Mouse (Mus musculus): ENCODE measurements around the gene Defb23. TPM values are rescaled to one million over a fixed set of nuclear protein-coding genes. Genes with fewer than 3 reads are reported as not detected.
A peak's percentile ranks its signal among the peaks of the same experiment; 100 is the strongest.
"Not testable (repeated sequence)": the region's sequence is repeated elsewhere in the genome, so short reads cannot be mapped to it uniquely, and the experiment has no call there.

Defb23 gene
- polyA plus RNA-seq, 1 experiment: not detected

- H3K4me1 ChIP-seq (ENCODE audit: control insufficient read depth, insufficient read depth, insufficient read length, low read length): no peaks in the 10 kb centered on the region
- H3K4me3 ChIP-seq (ENCODE audit: insufficient read depth, low read depth, low read length): no peak overlapping the region
Observed at GRCm38 (mm10) chr2:152452101-152452781, 12.2 kb downstream of the Defb23 start.

DNA sequence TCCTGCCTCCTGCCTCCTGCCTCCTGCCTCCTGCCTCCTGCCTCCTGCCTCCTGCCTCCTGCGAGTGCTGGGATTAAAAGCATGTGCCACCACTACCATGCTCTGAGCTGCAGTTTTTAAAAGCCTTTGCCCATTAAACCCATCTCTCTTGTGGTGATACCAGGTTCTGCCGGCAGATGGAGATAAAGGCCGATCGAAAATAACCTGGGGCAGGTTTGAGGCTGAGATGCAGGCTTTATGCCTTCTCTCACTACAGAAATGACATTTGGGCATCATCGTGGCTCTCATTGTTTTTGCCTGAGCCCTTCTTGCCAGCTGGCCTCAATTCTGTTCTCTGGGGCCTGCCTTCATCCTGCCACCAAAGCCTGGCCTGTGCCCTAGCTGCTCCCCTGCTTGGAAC, 14.2 kb downstream of the Defb23 start:
- Histone ChIP-seq H3K4me3 (ENCODE audit: insufficient read depth, low read depth, low read length) (no peak overlapping the region), H3K27ac (replicated peaks; ENCODE audit: low read depth, low read length) (no peak overlapping the region)

More at GRCm38 (mm10) chr2:152452101-152452781, 12.2 kb downstream of the Defb23 start:
- H3K27ac ChIP-seq (replicated peaks; ENCODE audit: low read depth, low read length): no peak overlapping the region

DNA sequence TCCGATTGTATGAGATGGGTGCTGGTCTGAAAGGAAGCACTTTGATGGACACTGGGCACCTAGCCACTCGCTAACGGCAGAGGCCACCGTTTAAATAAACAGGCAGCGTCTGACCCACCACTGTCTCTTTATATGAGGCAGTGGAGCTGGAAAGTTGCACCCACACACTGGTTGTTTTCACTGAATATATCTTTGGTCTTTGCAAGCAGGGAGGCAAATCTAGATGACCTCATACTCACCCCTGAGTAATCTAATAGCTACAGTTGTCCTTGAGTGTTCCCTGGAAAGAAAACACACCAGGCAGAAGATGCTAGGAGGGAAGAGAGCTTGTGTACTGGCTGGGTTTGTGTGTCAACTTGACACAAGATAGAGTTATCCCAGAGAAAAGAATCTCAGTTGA, 17.0 kb downstream of the Defb23 start:
- no peak overlapping the region for H3K4me3 ChIP-seq (ENCODE audit: insufficient read depth, low read depth, low read length)
- no peaks in the 10 kb centered on the region for H3K4me1 ChIP-seq (ENCODE audit: control insufficient read depth, insufficient read depth, insufficient read length, low read length)
- H3K27ac ChIP-seq (replicated peaks; ENCODE audit: low read depth, low read length): no peak overlapping the region

More for the DNA sequence above, 14.2 kb downstream of the Defb23 start:
- no peaks in the 10 kb centered on the region for H3K4me1 ChIP-seq (ENCODE audit: control insufficient read depth, insufficient read depth, insufficient read length, low read length)

GRCm38 (mm10) chr2:152446642-152447041, 17.8 kb downstream of the Defb23 start:
- Histone ChIP-seq H3K4me1 (ENCODE audit: control insufficient read depth, insufficient read depth, insufficient read length, low read length) (no peaks in the 10 kb centered on the region), H3K27ac (replicated peaks; ENCODE audit: low read depth, low read length) (no peak overlapping the region), H3K4me3 (ENCODE audit: insufficient read depth, low read depth, low read length) (no peak overlapping the region)

GRCm38 (mm10) chr2:152443281-152443680, 21.1 kb downstream of the Defb23 start:
- Histone ChIP-seq H3K4me1 (ENCODE audit: control insufficient read depth, insufficient read depth, insufficient read length, low read length) (no peaks in the 10 kb centered on the region), H3K4me3 (ENCODE audit: insufficient read depth, low read depth, low read length) (no peak overlapping the region), H3K27ac (replicated peaks; ENCODE audit: low read depth, low read length) (no peak overlapping the region)

GRCm38 (mm10) chr2:152442322-152442721, 22.1 kb downstream of the Defb23 start:
- no peaks in the 10 kb centered on the region for H3K4me1 ChIP-seq (ENCODE audit: control insufficient read depth, insufficient read depth, insufficient read length, low read length)
- H3K4me3 ChIP-seq (ENCODE audit: insufficient read depth, low read depth, low read length): no peak overlapping the region
- no peak overlapping the region for H3K27ac ChIP-seq (replicated peaks; ENCODE audit: low read depth, low read length)

GRCm38 (mm10) chr2:152439833-152440232, 24.6 kb downstream of the Defb23 start:
- no peak overlapping the region for H3K4me3 ChIP-seq (ENCODE audit: insufficient read depth, low read depth, low read length)

DNA sequence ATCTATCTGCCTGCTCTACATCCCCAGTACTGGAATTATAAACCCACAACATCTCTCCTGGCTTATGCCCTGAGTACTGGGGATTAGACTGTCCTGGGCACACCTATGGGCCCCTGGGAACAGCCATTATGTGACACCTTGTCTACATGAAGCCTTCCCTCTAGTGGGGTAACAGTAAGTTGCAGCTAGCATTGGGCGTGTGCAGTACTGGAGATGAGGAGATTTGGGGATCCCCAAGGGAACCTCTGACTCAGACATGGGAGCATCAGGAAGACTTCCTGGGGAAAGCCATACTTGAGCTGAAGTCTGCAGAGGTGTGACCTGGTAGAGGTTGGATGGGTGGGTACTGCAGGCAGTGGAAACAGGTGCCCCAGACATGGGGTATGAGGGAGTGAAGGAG, 25.5 kb downstream of the Defb23 start:
- no peaks in the 10 kb centered on the region for H3K4me1 ChIP-seq (ENCODE audit: control insufficient read depth, insufficient read depth, insufficient read length, low read length)
- no peak overlapping the region for H3K4me3 ChIP-seq (ENCODE audit: insufficient read depth, low read depth, low read length)
- H3K27ac ChIP-seq (replicated peaks; ENCODE audit: low read depth, low read length): no peak overlapping the region

More at GRCm38 (mm10) chr2:152439833-152440232, 24.6 kb downstream of the Defb23 start:
- H3K27ac ChIP-seq (replicated peaks; ENCODE audit: low read depth, low read length): no peak overlapping the region
- H3K4me1 ChIP-seq (ENCODE audit: control insufficient read depth, insufficient read depth, insufficient read length, low read length): no peaks in the 10 kb centered on the region

- Histone ChIP-seq H3K27ac (replicated peaks; ENCODE audit: low read depth, low read length) (no peak overlapping the region), H3K4me1 (ENCODE audit: control insufficient read depth, insufficient read depth, insufficient read length, low read length) (no peaks in the 10 kb centered on the region), H3K4me3 (ENCODE audit: insufficient read depth, low read depth, low read length) (peak overlapping the region; percentile 32)
Observed at GRCm38 (mm10) chr2:152436983-152437860, 27.2 kb downstream of the Defb23 start.

DNA sequence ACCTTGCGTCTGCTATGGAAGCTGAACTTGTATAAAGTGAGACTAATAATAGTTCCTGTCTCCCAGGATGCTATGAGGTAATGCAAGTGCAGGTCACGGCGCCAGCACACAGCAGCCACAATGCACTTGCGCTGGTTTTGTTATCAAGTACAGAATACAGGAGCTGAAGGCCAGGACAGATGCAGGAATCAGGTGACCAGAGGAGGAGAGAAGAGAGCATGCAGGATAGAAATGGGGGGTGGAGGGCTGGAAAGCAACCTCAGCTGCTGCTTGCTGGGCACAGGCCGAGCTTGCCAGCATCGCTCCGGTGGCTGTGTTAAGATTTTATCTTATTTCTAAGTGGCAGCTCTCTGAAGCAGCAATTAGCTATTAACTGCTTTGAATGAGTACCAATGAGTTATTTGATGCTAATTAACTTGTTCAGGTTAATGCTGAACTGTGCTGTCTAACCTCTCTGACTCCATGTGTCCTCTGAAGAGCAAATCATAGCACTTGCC, 28.0 kb downstream of the Defb23 start:
- Histone ChIP-seq H3K27ac (replicated peaks; ENCODE audit: low read depth, low read length) (no peak overlapping the region; the same call in 1 of the 2 replicates), H3K4me1 (ENCODE audit: control insufficient read depth, insufficient read depth, insufficient read length, low read length) (no peaks in the 10 kb centered on the region), H3K4me3 (ENCODE audit: insufficient read depth, low read depth, low read length) (no peak overlapping the region)

DNA sequence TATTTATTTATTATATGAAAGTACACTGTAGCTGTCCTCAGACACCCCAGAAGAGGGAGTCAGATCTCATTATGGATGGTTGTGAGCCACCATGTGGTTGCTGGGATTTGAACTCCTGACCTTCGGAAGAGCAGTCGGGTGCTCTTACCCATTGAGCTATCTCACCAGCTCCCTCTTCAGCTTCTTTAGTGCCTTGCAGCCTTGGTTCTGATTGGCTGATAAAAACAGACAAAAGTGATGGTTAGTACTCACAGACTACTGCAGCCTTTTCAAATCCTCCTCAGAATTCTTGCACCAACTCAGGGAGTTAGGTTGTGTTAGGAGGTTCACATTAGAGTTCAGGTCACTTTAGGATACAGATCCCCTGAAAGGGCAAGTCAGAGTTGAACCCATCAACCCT, 35.9 kb downstream of the Defb23 start:
- H3K4me1 ChIP-seq (ENCODE audit: control insufficient read depth, insufficient read depth, insufficient read length, low read length); H3K27ac ChIP-seq (replicated peaks; ENCODE audit: low read depth, low read length); H3K4me3 ChIP-seq (ENCODE audit: insufficient read depth, low read depth, low read length): not testable (repeated sequence)

- Histone ChIP-seq H3K27ac (replicated peaks; ENCODE audit: low read depth, low read length) (no peak overlapping the region), H3K4me1 (ENCODE audit: control insufficient read depth, insufficient read depth, insufficient read length, low read length) (no peaks in the 10 kb centered on the region), H3K4me3 (ENCODE audit: insufficient read depth, low read depth, low read length) (no peak overlapping the region)
Observed at GRCm38 (mm10) chr2:152427493-152427892, 36.9 kb downstream of the Defb23 start.

- Histone ChIP-seq H3K27ac (replicated peaks; ENCODE audit: low read depth, low read length) (no peak overlapping the region), H3K4me1 (ENCODE audit: control insufficient read depth, insufficient read depth, insufficient read length, low read length) (peaks cover 6% of the 10 kb centered on the region), H3K4me3 (ENCODE audit: insufficient read depth, low read depth, low read length) (no peak overlapping the region)
Observed at GRCm38 (mm10) chr2:152415786-152416185, 48.6 kb downstream of the Defb23 start.

DNA sequence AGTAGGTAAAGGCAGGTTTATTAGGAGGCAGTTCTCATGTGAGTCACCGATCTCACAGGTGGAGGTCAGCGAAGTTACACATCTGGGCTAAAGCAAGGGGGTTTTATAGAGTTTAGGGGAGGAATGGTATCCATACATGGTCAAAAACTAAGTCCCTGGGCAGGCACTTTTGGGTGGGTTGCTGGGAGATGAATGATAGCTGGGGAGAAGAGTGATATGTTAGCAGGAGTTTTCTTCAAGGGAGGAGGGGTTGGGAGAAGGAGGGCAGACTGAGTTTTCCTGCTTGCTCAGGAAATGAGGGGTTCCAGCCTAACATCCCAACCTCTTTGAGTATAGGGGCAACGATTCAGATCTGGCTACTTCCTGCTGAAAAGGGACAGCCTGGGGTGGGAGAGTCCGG, 49.1 kb downstream of the Defb23 start, which contains the start of gene 6820408C15Rik:
TSS of gene 6820408C15Rik (plus strand) at position 301 of the 400 bp plus-strand sequence.
- peaks cover 6% of the 10 kb centered on the region for H3K4me1 ChIP-seq (ENCODE audit: control insufficient read depth, insufficient read depth, insufficient read length, low read length)
- H3K4me3 ChIP-seq (ENCODE audit: insufficient read depth, low read depth, low read length): peak within 1 kb of the TSS; percentile 91
- peak within 1 kb of the TSS; percentile 33; the same call in 1 of the 2 replicates for H3K27ac ChIP-seq (replicated peaks; ENCODE audit: low read depth, low read length)

- Histone ChIP-seq H3K4me3 (ENCODE audit: insufficient read depth, low read depth, low read length) (peak within 1 kb of the TSS; percentile 91), H3K4me1 (ENCODE audit: control insufficient read depth, insufficient read depth, insufficient read length, low read length) (peaks cover 6% of the 10 kb centered on the region), H3K27ac (replicated peaks; ENCODE audit: low read depth, low read length) (peak within 1 kb of the TSS; percentile 33; the same call in 1 of the 2 replicates)
Observed at GRCm38 (mm10) chr2:152414591-152415165, 49.7 kb downstream of the Defb23 start, which contains the start of gene Zcchc3. Zcchc3 (minus strand) TSS chr2:152415027.
